Mouse (Mus musculus): ENCODE data around the gene Hid1.
A peak's percentile ranks its signal among the peaks of the same experiment; 100 is the strongest.

Gene Hid1

DNA sequence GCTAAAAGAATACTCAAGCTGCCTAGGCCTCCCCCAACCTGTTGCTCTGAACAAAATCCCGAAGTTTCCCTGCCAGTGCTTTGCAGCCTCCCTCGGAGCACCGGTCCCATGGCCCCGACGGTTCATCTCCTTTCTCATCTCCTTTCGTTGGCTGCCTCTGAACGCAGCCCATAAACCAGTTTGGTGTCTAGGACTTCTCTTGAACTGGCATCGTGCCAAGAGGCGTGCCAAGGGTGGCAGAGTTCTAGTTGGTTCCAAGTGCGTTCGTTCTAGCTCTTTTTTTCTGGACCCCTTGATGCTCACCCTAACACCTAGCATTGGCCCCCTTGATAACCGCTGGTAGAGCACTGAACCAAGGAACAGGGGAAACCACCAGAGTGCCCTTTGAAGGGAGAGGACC, 32.3 kb downstream of the Hid1 start:
- peak; percentile 34 for DNase-seq

- DNase-seq = no peak
Measured at GRCm38 (mm10) chr11:115334531-115334930, 33.0 kb downstream of the Hid1 start, which contains the start of gene Otop3. Gene Otop3, plus strand, starts transcription at chr11:115334731.

DNA sequence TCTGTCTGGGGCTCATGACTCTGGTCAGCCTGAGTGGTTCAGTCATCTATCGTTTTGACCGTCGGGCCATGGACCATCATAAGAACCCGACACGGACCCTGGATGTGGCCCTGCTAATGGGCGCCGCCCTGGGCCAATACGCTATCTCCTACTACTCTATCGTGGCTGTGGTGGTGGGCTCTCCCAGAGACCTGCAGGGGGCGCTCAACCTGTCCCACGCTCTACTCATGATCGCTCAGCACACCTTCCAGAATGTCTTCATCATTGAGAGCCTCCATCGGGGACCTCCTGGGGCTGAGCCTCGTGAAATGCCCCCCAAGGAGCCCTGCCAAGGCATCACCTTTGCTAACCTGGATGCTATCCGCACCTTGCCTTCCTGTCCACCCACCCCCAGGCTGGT, 38.2 kb downstream of the Hid1 start:
- DNase-seq = no peak

- DNase-seq = no peak
Measured at GRCm38 (mm10) chr11:115326730-115327129, 40.8 kb downstream of the Hid1 start.

DNA sequence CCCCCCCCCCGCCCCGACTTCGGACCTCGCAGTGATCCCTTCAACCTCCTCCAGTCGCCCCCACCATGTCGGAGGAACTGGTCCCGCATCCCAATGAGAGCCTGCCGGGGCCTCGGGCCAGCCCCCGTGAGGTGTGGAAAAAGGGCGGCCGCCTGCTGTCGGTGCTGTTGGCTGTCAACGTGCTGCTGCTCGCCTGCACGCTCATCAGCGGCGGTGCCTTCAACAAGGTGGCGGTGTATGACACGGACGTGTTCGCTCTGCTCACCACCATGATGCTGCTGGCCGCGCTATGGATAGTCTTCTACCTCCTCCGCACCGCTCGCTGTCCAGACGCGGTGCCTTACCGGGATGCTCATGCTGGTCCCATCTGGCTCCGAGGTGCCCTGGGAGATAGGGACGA, 44.2 kb downstream of the Hid1 start:
- no peak for DNase-seq

DNA sequence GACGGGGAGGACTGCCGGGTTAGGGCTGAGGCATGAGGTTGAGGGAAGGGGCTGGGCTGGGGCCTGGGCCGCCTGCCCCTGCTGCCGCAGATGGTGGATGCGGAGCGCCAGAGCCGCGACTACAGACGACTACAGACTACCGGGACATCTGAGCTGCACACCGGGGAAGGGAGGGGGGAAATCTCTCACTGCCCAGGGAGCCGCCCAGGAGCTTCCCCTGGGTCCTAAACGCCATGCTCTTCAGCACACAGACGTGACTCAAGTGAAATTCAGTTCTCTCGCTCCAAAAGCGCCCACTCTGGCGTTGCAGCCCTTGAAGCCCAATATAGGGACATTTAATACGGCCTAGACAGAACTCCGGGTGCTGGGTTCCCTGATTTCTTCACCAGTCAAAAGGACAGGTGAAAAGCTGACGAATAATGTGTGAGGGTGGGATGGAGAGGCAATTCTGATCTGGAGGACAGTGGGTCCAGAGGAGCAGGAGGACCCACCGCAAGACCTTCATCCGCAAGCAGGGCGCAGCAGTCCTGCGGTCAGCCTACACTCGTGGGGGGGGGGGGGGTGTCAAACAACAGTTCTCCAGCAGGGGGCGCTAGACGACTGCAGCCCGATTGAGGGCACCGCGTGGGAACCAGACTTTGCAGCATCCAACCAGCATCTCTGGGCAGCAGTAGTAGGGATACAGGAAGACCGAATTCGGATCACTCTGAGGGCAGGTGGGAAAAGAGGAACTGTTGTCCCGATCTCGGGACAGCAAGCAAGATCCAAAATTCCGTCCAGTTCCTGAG, 45.5 kb downstream of the Hid1 start, which contains the start of gene Ush1g:
Gene Ush1g, minus strand, starts transcription at position 136 of the 788 bp plus-strand sequence.
- DNase-seq = peak; percentile 27

DNA sequence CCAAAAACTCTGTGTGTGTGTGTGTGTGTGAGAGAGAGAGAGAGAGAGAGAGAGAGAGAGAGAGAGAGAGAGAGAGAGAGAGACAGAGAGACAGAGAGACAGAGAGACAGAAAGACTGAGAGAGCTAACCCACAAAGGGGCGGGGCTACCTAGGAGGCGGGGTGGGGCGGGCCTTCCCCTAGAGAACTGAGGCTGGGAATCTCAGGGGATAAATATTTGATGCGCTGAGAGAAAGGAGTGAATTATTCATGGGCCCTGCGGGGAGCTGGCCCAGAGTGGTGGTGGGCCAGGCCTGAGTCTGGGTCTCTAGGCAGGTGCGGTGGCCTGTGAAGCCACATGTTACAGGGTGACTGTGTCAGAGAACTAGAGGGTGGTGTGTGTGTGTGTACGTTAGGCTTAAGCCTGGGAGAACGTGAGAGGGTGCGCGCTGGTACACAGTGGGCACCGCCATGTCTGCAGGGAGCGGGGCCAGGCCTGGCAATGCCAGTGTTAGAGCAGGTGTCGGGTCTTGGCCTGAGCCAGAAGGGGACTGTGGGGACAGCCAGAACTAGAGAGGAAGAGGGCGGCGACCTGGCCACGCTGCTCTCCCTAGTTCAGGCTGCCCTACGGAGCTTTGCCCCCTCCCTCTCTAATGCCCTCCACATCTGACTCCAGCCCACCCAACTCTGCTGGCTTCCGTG, 47.7 kb downstream of the Hid1 start:
- no peak for DNase-seq

DNA sequence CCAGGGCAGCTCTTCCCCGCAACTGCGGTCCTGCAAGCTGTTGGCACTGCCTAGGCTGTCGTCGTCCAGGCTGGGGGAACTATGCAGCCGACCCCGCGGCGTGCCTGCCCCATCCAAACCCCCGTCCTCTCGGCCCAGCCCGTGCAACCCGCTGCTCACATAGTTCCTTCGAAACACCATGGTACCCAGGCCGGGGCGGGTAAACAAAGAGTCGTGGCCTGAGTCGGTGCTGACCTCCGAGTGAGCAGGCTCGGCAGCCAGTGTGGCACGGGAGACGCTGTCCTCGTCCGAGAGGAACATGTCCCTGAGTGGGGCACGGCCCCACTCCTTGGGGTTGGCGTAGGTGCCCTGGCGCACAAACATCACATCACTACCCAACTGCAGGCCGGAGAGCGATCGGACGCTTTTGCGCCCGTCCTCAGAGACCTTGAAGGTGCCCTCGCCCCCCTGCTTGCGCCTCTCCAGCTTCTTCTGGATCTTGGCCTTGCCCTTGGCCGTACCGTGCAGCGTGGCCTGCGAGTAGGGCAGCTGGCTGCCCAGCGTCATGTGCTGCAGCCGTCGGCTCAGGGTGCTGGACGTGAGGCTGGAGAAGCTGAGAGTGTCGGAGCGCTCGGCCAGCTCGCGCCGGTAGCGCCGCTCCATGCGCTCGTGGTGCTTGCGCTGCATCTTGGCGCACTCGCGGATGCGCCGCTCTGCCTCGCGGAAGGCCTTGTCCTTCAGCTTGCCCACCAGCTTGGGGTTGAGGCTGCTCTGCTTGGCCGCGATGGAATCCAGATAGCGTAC, 49.1 kb downstream of the Hid1 start:
- DNase-seq = no peak

DNA sequence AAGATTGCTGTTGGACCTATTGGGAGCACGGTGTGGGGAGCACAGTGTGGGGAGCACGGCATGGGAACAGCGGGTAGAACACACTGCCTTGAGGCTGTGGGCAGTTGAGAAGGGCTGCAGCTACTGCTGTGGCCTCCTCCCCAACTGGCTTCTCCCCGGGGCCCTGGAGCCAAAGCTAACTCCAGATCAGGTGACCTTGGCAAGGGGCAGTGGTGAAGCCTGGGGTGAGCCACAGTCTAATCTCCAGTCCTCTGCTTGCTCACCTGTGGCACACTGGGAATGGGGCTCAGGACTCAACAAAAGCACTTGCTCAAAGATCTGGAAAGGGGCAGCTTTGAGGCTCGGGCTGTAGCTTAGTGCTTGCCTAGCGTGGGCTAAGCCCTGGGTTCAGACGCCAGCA, 50.4 kb downstream of the Hid1 start:
- DNase-seq = no peak

DNA sequence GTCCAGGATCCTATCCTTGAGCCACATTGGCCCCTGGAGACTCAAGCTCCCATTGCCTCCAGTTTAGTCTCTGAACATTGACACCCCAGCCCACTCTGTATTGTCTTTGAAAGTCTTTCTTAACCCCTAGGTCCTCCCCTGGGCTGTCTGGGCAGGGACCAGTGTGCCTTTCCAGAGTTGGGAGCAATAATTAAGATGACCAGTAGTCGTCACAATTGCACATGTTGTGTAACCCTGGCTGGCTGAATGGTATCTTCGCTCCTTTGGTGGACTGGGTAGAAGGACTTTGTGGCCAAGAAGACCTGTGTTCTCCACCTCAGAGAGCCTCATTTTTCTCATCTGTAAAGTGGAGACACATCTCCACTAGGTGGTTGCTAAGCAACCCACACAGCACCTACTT, 53.3 kb downstream of the Hid1 start:
- peak; percentile 33 for DNase-seq

GRCm38 (mm10) chr11:115308781-115309180, 58.8 kb downstream of the Hid1 start:
- no peak for DNase-seq

DNA sequence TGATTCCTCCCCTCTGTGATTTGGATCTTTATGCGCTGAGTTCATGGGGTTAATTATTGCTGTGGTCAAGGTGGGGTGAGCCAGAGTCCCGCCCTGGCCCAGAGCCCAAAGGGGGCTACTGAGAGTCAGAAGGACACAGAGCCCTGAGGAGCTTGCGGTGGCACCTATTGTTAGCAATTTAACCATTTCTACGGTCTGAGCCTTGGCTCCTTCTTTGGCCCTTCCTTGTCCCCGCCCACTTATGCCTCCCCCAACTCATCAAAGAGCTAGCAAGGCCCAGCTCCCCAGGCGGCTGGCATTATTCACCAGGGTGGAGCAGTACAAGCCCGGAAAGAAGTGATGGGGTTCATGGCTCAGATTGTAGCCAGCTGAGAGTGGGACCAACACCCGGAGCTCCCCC, 60.7 kb downstream of the Hid1 start, which contains the start of gene Otop2:
Gene Otop2, plus strand, starts transcription at position 301 of the 400 bp plus-strand sequence.
- no peak for DNase-seq

DNA sequence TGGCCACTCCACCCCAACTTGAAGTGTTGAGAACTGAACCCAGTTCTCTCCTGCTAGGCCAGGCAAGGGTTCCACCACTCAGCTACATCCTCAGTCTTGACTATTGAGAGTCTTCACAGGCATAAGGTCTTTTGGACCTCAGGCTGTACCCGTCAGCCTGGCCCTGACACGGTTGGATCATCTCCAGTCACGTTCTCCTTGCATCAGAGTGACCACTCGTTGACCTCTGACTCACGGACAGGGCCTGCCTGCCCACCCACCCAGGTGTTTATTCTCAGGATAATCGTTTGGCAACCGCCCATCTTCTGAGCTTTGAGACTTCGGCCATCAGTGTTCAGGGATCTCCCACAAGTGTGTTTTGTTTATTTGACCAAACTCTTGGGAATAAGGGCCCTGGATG, 64.4 kb downstream of the Hid1 start:
- DNase-seq = no peak

DNA sequence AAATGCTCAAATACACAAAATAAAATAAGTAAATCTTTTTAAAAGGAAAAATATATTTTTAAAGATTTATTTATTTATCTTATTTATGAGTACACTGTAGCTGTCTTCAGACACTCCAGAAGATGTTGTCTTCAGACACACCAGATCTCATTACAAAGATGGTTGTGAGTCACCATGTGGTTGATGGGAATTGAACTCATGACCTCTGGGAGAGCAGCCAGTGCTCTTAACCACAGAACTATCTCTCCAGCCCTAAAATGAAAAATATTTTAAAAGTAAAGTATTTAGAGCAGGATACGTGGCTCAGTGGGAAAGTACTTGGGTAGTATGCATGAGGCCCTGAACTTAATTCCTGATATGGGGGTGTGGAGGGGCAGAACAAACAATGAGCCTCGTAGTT, 66.2 kb downstream of the Hid1 start:
- DNase-seq = no peak

DNA sequence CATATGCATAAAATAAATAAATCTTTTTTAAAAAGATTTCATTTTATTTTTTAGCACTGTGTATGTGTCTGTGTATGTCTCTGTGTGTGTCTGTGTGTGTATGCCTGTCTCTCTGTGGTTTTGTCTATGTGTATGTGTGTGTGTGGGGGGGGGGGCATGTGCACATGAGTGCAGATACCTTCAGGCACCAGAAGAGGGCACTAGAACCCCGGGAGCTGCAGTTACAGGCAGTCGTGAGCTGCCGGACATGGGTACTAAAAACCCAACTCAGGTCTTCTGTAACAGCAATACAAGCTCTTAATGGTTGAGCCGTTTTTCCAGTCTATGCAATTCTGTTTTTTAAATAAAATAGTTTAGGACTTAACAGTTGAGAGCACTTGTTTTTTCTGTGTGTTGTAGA, 66.8 kb downstream of the Hid1 start:
- DNase-seq = no peak

GRCm38 (mm10) chr11:115298160-115298559, 69.4 kb downstream of the Hid1 start:
- no peak for DNase-seq

All from kidney, adult 9 months (tissue).